Mouse (Mus musculus): ENCODE measurements around the gene Lysmd4. TPM values are rescaled to one million over a fixed set of nuclear protein-coding genes. Genes with fewer than 3 reads are reported as not detected.

Gene Lysmd4
- polyA plus RNA-seq, 1 experiment from 2014 or later: 12.7 TPM

- Histone ChIP-seq H3K9me3 (replicated peaks; ENCODE audit: control insufficient read depth, low read length) (no peaks in the 10 kb centered on the region), H3K4me2 (ENCODE audit: low read depth, low read length) (no peak overlapping the region), H3K27me3 (ENCODE audit: control insufficient read depth, insufficient read depth, low read length) (no peaks in the 10 kb centered on the region), H3K9ac (ENCODE audit: low read length) (no peak overlapping the region), H3K4me1 (ENCODE audit: control insufficient read depth, insufficient read depth, low read length) (no peaks in the 10 kb centered on the region), H3K4me3 (replicated peaks; ENCODE audit: low read length) (no peak overlapping the region), H3K27ac (ENCODE audit: low read length) (no peak overlapping the region), H3K36me3 (ENCODE audit: control insufficient read depth, insufficient read depth, low read length) (no peaks in the 10 kb centered on the region)
- 83% methylated on average over 5 of the region's 5 CpGs for WGBS
- ATAC-seq (ENCODE audit: insufficient read depth, low FRiP score): peak; percentile 37; the same call in 1 of the 2 replicates
These were observed 6.7 kb downstream of the Lysmd4 start for GRCm38 (mm10) chr7:67228891-67229602.

GRCm38 (mm10) chr7:67229701-67230100, 7.4 kb downstream of the Lysmd4 start:
- Histone ChIP-seq H3K4me3 (replicated peaks; ENCODE audit: low read length) (no peak overlapping the region), H3K27me3 (ENCODE audit: control insufficient read depth, insufficient read depth, low read length) (no peaks in the 10 kb centered on the region), H3K27ac (ENCODE audit: low read length) (no peak overlapping the region), H3K4me2 (ENCODE audit: low read depth, low read length) (no peak overlapping the region), H3K9me3 (replicated peaks; ENCODE audit: control insufficient read depth, low read length) (no peaks in the 10 kb centered on the region), H3K4me1 (ENCODE audit: control insufficient read depth, insufficient read depth, low read length) (no peaks in the 10 kb centered on the region), H3K9ac (ENCODE audit: low read length) (no peak overlapping the region), H3K36me3 (ENCODE audit: control insufficient read depth, insufficient read depth, low read length) (no peaks in the 10 kb centered on the region)
- no peak for ATAC-seq (ENCODE audit: insufficient read depth, low FRiP score)
- 80% methylated on average over 3 of the region's 3 CpGs for WGBS

- H3K27me3 ChIP-seq (ENCODE audit: control insufficient read depth, insufficient read depth, low read length): no peaks in the 10 kb centered on the region
- no peaks in the 10 kb centered on the region for H3K36me3 ChIP-seq (ENCODE audit: control insufficient read depth, insufficient read depth, low read length)
- H3K9ac ChIP-seq (ENCODE audit: low read length): no peak overlapping the region
- no peak overlapping the region for H3K4me3 ChIP-seq (replicated peaks; ENCODE audit: low read length)
- H3K4me1 ChIP-seq (ENCODE audit: control insufficient read depth, insufficient read depth, low read length): no peaks in the 10 kb centered on the region
- no peak overlapping the region for H3K4me2 ChIP-seq (ENCODE audit: low read depth, low read length)
- no peak for ATAC-seq (ENCODE audit: insufficient read depth, low FRiP score)
- WGBS: 85% methylated on average over 3 of the region's 3 CpGs
- H3K27ac ChIP-seq (ENCODE audit: low read length): no peak overlapping the region
- H3K9me3 ChIP-seq (replicated peaks; ENCODE audit: control insufficient read depth, low read length): no peaks in the 10 kb centered on the region
These were observed 7.9 kb downstream of the Lysmd4 start for GRCm38 (mm10) chr7:67230221-67230620.

- Histone ChIP-seq H3K4me2 (ENCODE audit: low read depth, low read length) (no peak overlapping the region), H3K9me3 (replicated peaks; ENCODE audit: control insufficient read depth, low read length) (no peaks in the 10 kb centered on the region), H3K27ac (ENCODE audit: low read length) (no peak overlapping the region), H3K36me3 (ENCODE audit: control insufficient read depth, insufficient read depth, low read length) (no peaks in the 10 kb centered on the region), H3K9ac (ENCODE audit: low read length) (no peak overlapping the region), H3K4me3 (replicated peaks; ENCODE audit: low read length) (no peak overlapping the region), H3K4me1 (ENCODE audit: control insufficient read depth, insufficient read depth, low read length) (no peaks in the 10 kb centered on the region), H3K27me3 (ENCODE audit: control insufficient read depth, insufficient read depth, low read length) (no peaks in the 10 kb centered on the region)
- no peak for ATAC-seq (ENCODE audit: insufficient read depth, low FRiP score)
- WGBS: 86% methylated on average over 3 of the region's 3 CpGs
These were observed 8.3 kb downstream of the Lysmd4 start for GRCm38 (mm10) chr7:67230640-67231140.

- 87% methylated on average over 14 of the region's 14 CpGs for WGBS
- no peak overlapping the region for H3K4me2 ChIP-seq (ENCODE audit: low read depth, low read length)
- H3K36me3 ChIP-seq (ENCODE audit: control insufficient read depth, insufficient read depth, low read length): no peaks in the 10 kb centered on the region; the same call in 1 of the 2 replicates
- ATAC-seq (ENCODE audit: insufficient read depth, low FRiP score): no peak
- no peak overlapping the region for H3K4me3 ChIP-seq (replicated peaks; ENCODE audit: low read length)
- no peaks in the 10 kb centered on the region for H3K4me1 ChIP-seq (ENCODE audit: control insufficient read depth, insufficient read depth, low read length)
- H3K27ac ChIP-seq (ENCODE audit: low read length): no peak overlapping the region
- H3K27me3 ChIP-seq (ENCODE audit: control insufficient read depth, insufficient read depth, low read length): no peaks in the 10 kb centered on the region
- H3K9ac ChIP-seq (ENCODE audit: low read length): no peak overlapping the region
- H3K9me3 ChIP-seq (replicated peaks; ENCODE audit: control insufficient read depth, low read length): no peaks in the 10 kb centered on the region
These were observed 10.2 kb downstream of the Lysmd4 start for GRCm38 (mm10) chr7:67232504-67232903.

- WGBS: 73% methylated on average over 8 of the region's 8 CpGs
These were observed 12.5 kb downstream of the Lysmd4 start for GRCm38 (mm10) chr7:67234797-67235196.

GRCm38 (mm10) chr7:67236351-67236750, 14.0 kb downstream of the Lysmd4 start:
- no peak overlapping the region for H3K27ac ChIP-seq (ENCODE audit: low read length)
- H3K36me3 ChIP-seq (ENCODE audit: control insufficient read depth, insufficient read depth, low read length): no peaks in the 10 kb centered on the region; the same call in 1 of the 2 replicates
- H3K27me3 ChIP-seq (ENCODE audit: control insufficient read depth, insufficient read depth, low read length): no peaks in the 10 kb centered on the region
- ATAC-seq (ENCODE audit: insufficient read depth, low FRiP score): no peak
- no peak overlapping the region for H3K4me2 ChIP-seq (ENCODE audit: low read depth, low read length)
- WGBS: 82% methylated on average over 2 of the region's 2 CpGs
- no peaks in the 10 kb centered on the region for H3K4me1 ChIP-seq (ENCODE audit: control insufficient read depth, insufficient read depth, low read length)
- H3K9ac ChIP-seq (ENCODE audit: low read length): no peak overlapping the region
- H3K4me3 ChIP-seq (replicated peaks; ENCODE audit: low read length): no peak overlapping the region
- H3K9me3 ChIP-seq (replicated peaks; ENCODE audit: control insufficient read depth, low read length): no peaks in the 10 kb centered on the region

More at GRCm38 (mm10) chr7:67234797-67235196, 12.5 kb downstream of the Lysmd4 start:
- H3K4me2 ChIP-seq (ENCODE audit: low read depth, low read length): no peak overlapping the region
- no peaks in the 10 kb centered on the region for H3K9me3 ChIP-seq (replicated peaks; ENCODE audit: control insufficient read depth, low read length)
- no peak overlapping the region for H3K27ac ChIP-seq (ENCODE audit: low read length)
- no peak for ATAC-seq (ENCODE audit: insufficient read depth, low FRiP score)
- H3K27me3 ChIP-seq (ENCODE audit: control insufficient read depth, insufficient read depth, low read length): no peaks in the 10 kb centered on the region
- H3K9ac ChIP-seq (ENCODE audit: low read length): no peak overlapping the region
- H3K4me1 ChIP-seq (ENCODE audit: control insufficient read depth, insufficient read depth, low read length): no peaks in the 10 kb centered on the region
- no peaks in the 10 kb centered on the region; the same call in 1 of the 2 replicates for H3K36me3 ChIP-seq (ENCODE audit: control insufficient read depth, insufficient read depth, low read length)
- H3K4me3 ChIP-seq (replicated peaks; ENCODE audit: low read length): no peak overlapping the region

GRCm38 (mm10) chr7:67237752-67238151, 15.4 kb downstream of the Lysmd4 start:
- Histone ChIP-seq H3K9ac (ENCODE audit: low read length) (no peak overlapping the region), H3K4me2 (ENCODE audit: low read depth, low read length) (no peak overlapping the region), H3K4me1 (ENCODE audit: control insufficient read depth, insufficient read depth, low read length) (no peaks in the 10 kb centered on the region), H3K36me3 (ENCODE audit: control insufficient read depth, insufficient read depth, low read length) (no peaks in the 10 kb centered on the region; the same call in 1 of the 2 replicates), H3K9me3 (replicated peaks; ENCODE audit: control insufficient read depth, low read length) (no peaks in the 10 kb centered on the region), H3K27ac (ENCODE audit: low read length) (no peak overlapping the region), H3K4me3 (replicated peaks; ENCODE audit: low read length) (no peak overlapping the region), H3K27me3 (ENCODE audit: control insufficient read depth, insufficient read depth, low read length) (no peaks in the 10 kb centered on the region)
- WGBS: 87% methylated on average over 2 of the region's 2 CpGs
- no peak for ATAC-seq (ENCODE audit: insufficient read depth, low FRiP score)

GRCm38 (mm10) chr7:67241969-67242368, 19.6 kb downstream of the Lysmd4 start:
- Histone ChIP-seq H3K9ac (ENCODE audit: low read length) (no peak overlapping the region), H3K27ac (ENCODE audit: low read length) (no peak overlapping the region), H3K4me1 (ENCODE audit: control insufficient read depth, insufficient read depth, low read length) (0 out of 2 replicates have a peak, but pooled peaks cover 3% of the 10 kb centered on the region), H3K9me3 (replicated peaks; ENCODE audit: control insufficient read depth, low read length) (no peaks in the 10 kb centered on the region), H3K4me3 (replicated peaks; ENCODE audit: low read length) (no peak overlapping the region), H3K4me2 (ENCODE audit: low read depth, low read length) (no peak overlapping the region), H3K27me3 (ENCODE audit: control insufficient read depth, insufficient read depth, low read length) (no peaks in the 10 kb centered on the region), H3K36me3 (ENCODE audit: control insufficient read depth, insufficient read depth, low read length) (no peaks in the 10 kb centered on the region)
- WGBS: 68% methylated on average over 3 of the region's 3 CpGs
- ATAC-seq (ENCODE audit: insufficient read depth, low FRiP score): no peak
